Mouse (Mus musculus) cerebellum, adult 2 months (tissue): ENCODE data around the gene Dennd4b.

ENCODE experiments used
- CTCF ChIP-seq: fragments of 200-500 bp; IDR thresholded peaks from 2 replicates; pipeline ENCODE4 v1.5.1; 2011; ENCODE audit warnings: low read depth, mild to moderate bottlenecking, control low read depth, low read length, moderate library complexity, borderline replicate concordance; ENCODE audit not compliant: insufficient read depth
- POLR2A ChIP-seq: fragments of 200-500 bp; IDR thresholded peaks from 2 replicates; pipeline ENCODE4 v1.6.1; 2011; ENCODE audit warnings: low read length, control low read depth, borderline replicate concordance; ENCODE audit not compliant: insufficient read depth

DNA sequence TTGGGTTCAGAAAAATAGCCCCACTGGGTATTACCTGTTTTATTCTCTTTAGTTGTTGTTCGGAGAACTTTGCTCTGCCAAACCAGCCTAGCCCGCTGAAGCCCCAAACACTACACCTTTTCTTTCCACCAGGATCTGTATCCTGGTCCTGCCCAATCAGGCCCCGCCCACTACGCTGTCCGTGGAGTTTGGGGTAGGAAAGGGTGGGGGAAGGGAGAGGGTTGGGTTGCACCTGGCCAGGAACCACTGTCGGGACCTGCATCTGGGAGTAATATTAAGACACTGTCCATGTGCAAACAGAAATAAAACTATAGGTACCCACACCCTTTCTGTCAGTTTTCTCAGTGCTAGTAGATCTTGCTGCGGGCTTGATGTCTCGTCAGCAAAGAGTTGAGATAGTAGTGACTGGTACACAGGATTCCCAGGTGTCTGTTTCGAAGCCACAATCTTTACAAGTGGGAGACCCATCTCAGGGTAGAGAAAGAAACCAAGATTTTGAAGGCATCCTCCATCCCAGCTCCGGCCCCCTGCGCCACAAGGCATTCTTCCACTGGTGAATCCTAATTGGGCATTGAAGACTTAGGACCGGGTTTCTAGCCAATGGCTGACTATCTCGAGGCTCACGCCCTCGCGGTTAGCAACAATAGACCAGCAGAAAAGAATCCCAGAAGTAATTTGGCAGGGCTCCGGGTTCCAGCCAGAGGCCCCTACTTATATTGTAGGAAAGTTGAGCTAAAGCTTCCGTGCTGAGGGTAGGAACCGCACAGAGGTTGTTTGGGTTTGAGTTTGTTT, 21.8 kb upstream of the Dennd4b start, which contains the start of gene Creb3l4:
- TF ChIP-seq CTCF (no peak), POLR2A (no peak)
